Mouse (Mus musculus): ENCODE measurements around the gene Ell2.

- no peak for TF ChIP-seq POLR2A (IDR thresholded peaks at IDR 0.05; ENCODE audit: extremely low read depth, insufficient read depth, low read length)
- no peak for TF ChIP-seq CTCF (IDR thresholded peaks at IDR 0.05; ENCODE audit: extremely low read depth, insufficient read depth, low read length)
Observed at GRCm38 (mm10) chr13:75765742-75766141, 59.2 kb downstream of the Ell2 start.
